Mouse (Mus musculus) lung, adult 2 months (tissue): ENCODE measurements around the gene Ndufb8. TPM values are rescaled to one million over a fixed set of nuclear protein-coding genes. Genes with fewer than 3 reads are reported as not detected.
A peak's percentile ranks its signal among the peaks of the same experiment; 100 is the strongest.

Experiments
- DNase-seq: peaks from one replicate; pipeline ENCODE4 v3.0.0; 2022
- H3K4me1 ChIP-seq: fragments of 200-500 bp; 2 replicates; pipeline ENCODE4 v1.6.1; 2011; ENCODE audit warnings: low read length; ENCODE audit not compliant: control insufficient read depth, insufficient read depth
- H3K4me3 ChIP-seq: fragments of 200-500 bp; replicated peaks from 2 replicates; pipeline ENCODE3; 2011; ENCODE audit warnings: low read depth, mild to moderate bottlenecking, control low read depth, low read length; ENCODE audit errors: extremely low read depth
- CTCF ChIP-seq: fragments of 200-500 bp; IDR thresholded peaks from 2 replicates; pipeline ENCODE4 v1.5.1; 2011; ENCODE audit warnings: mild to moderate bottlenecking, low read length, control low read depth; ENCODE audit not compliant: insufficient read depth
- POLR2A ChIP-seq: fragments of 200-500 bp; IDR thresholded peaks from 2 replicates; pipeline ENCODE4 v1.6.1; 2011; ENCODE audit warnings: low read depth, mild to moderate bottlenecking, control low read depth, low read length, borderline replicate concordance; ENCODE audit errors: extremely low read depth
- WGBS: fragments of 180-500 bp; shearing (Covaris S2); methylation state at CpG from one replicate; pipeline ENCODE4 v1.1.7; 2018; 5-methylcytosine and 5-hydroxymethylcytosine counted together
- polyA plus RNA-seq: library from polyadenylated mRNA; depleted of rRNA; stranded (reverse); fragments of >200 nt; gene quantifications from 2 replicates; pipeline ENCODE4 v1.2.3, GENCODE M21; 2012

Gene Ndufb8
- polyA plus RNA-seq, 1 experiment = 363 TPM

DNA sequence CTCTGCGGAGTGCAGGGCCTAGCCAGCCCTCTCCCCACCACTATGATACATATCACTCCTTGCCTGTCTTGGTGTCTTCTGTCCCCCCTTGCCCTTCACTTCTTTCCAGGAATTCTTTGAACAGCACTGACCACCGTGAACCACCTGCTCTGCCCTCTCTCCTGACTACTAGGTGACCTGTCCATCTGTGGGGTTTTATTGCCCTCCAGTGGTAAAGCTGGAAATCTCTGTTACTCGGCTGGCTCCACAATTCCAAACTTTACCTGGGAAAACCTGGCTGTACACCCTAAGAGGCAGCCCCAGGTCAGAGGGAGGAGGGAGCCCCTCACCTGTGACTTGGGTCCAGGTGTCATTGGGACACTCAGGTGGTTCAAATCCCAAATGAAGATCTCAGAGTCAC is 19.9 kb downstream of the Ndufb8 start:
- no peak overlapping the region for H3K4me3 ChIP-seq
- 38% methylated on average over 3 of the region's 3 CpGs for WGBS
- TF ChIP-seq CTCF (peak; percentile 37; the same call in 1 of the 2 replicates), POLR2A (no peak)
- no peaks in the 10 kb centered on the region for H3K4me1 ChIP-seq
- no peak for DNase-seq

DNA sequence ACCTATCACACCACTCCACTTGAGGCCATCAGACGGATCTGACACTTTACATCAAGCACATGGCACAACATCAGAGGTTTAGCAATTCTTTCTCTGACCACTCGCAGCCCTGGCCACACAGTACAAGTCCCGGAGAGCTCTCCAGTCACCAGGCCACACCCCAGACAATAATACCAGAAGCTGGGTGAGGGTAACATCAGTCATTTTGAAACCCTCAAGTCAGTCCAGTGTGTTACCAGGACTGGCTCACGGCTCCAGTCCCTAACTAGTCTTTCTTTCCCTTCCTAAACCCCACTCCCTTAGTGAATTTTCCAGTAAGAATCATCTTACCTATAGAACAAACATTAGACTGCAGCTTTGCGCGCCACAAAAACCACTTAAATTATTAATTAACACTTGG is 25.2 kb downstream of the Ndufb8 start:
- WGBS = 58% methylated on average over 6 of the region's 6 CpGs
- TF ChIP-seq POLR2A (no peak), CTCF (no peak)
- Histone ChIP-seq H3K4me3 (no peak overlapping the region), H3K4me1 (no peaks in the 10 kb centered on the region)
- no peak for DNase-seq

DNA sequence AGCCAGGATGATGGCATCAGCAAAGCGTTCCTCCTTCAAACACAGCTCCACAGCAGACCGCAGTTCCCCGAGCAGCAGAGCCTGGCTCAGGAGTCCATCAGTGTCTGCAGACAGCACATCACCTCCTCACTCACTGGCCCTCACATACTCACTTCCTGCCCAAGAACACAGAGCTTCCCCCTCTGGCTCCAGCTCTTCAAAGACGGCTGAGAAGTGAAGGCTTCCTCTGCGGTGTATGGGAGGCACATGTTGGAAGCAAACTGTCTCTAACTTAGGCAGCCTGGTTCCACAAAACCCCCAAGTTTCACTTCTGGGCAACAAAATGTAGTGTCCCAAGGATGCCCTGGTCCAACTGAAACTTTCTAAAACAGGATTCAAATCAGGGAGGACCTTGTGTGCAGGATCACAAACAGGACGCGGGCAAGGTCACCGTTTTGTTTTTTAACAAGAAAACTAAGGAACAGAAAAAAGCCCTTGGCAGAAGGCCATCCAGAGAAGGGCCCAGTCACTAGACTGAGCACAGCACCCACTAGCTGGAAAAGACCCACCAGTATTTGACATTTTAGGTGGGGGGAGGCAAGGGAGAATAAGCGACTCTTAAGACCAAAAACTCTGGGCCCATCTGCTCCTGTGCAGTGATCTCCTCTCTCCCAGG is 29.6 kb downstream of the Ndufb8 start:
- 52% methylated on average over 9 of the region's 9 CpGs for WGBS
- H3K4me3 ChIP-seq = no peak overlapping the region
- no peak for TF ChIP-seq CTCF
- TF ChIP-seq POLR2A = no peak

DNA sequence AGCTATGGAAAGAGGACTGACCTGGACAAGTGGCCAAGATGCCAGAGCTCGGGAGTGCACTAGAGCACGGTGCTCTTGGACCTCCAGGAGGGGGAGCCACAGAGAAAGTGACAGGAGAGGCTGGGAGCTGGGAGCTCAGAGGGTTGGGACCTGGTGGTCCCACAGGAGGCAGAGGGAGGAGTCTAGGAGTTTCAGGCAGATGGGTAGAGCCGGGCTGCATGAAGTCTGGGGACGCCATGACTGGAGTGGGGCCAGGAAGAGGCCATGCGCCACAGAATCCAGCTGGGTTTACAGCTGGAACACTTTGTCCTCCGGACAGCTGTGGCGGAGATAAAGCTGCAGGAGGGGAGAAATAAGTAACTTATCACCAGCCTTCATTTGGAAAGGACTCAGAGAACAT is 36.1 kb downstream of the Ndufb8 start:
- 40% methylated on average over 7 of the region's 7 CpGs for WGBS
- Histone ChIP-seq H3K4me1 (no peaks in the 10 kb centered on the region), H3K4me3 (no peak overlapping the region)
- peak; percentile 18 for DNase-seq
- TF ChIP-seq POLR2A (no peak), CTCF (peak; percentile 3; the same call in 1 of the 2 replicates)

More for the DNA sequence above, 29.6 kb downstream of the Ndufb8 start:
- no peak for DNase-seq
- no peaks in the 10 kb centered on the region for H3K4me1 ChIP-seq

DNA sequence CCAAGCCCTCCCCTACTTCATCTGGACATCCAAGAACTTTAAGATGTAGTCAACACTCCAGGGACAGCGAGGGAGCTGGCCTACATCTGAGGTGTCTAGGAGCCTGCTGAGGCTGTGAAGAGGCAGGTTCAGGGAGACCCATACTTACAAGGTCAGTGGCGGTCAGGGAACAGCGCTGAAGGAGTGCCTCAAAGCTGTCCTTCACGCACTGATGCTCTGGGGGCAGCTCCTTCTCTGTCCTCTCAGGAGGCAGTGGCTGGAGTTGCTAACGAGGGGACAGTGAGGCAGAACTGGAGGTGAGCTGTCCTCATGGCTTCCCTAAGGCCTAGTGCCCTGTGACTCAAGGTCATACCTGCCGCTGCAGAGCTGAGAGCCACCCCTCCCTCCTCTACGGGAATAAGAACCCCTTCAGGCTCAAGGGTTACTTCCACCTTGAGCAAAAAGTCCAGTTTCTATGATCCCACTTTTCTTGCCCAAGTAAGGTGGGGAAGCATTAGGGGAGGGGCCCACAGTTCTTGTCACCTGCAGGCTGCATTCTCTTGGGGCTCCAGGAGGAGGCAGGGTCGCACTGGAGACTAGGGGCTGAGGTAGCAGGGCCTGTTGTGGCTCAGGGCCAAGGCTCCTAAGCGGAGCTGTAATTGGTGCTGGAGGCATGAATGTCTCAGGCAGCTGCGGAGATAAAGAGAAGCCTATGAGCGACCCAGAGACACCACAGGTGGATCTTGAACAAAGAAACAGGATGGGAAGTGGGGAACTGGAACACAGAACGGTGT is 37.1 kb downstream of the Ndufb8 start:
- WGBS = 67% methylated on average over 12 of the region's 12 CpGs

DNA sequence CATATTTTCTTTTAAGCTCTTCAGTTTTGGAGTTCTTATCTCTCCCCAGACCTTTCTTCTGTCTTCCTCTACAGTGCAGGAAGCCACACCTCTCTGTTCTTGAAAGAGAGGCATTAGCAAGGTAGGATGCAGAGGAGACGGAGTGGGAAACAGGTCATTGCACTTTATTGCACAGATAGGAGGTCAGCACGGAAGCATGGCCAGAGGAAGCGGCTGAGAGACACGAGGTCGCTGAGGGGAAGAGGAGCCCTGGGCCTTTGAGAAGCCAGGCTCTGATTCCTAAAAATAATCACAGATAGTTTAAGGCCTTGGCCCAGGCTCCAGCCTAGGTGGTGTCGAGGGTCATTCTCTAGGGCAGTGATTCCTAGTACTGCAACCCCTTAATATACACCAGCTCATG is 39.5 kb downstream of the Ndufb8 start:
- no peak overlapping the region for H3K4me3 ChIP-seq
- 68% methylated on average over 6 of the region's 6 CpGs for WGBS
- no peak for TF ChIP-seq CTCF
- no peak for TF ChIP-seq POLR2A
- H3K4me1 ChIP-seq = peaks cover 2% of the 10 kb centered on the region; the same call in 1 of the 2 replicates
- DNase-seq = no peak

More for the DNA sequence above, 37.1 kb downstream of the Ndufb8 start:
- Histone ChIP-seq H3K4me1 (no peaks in the 10 kb centered on the region), H3K4me3 (no peak overlapping the region)
- TF ChIP-seq POLR2A (no peak), CTCF (no peak)
- DNase-seq = no peak

DNA sequence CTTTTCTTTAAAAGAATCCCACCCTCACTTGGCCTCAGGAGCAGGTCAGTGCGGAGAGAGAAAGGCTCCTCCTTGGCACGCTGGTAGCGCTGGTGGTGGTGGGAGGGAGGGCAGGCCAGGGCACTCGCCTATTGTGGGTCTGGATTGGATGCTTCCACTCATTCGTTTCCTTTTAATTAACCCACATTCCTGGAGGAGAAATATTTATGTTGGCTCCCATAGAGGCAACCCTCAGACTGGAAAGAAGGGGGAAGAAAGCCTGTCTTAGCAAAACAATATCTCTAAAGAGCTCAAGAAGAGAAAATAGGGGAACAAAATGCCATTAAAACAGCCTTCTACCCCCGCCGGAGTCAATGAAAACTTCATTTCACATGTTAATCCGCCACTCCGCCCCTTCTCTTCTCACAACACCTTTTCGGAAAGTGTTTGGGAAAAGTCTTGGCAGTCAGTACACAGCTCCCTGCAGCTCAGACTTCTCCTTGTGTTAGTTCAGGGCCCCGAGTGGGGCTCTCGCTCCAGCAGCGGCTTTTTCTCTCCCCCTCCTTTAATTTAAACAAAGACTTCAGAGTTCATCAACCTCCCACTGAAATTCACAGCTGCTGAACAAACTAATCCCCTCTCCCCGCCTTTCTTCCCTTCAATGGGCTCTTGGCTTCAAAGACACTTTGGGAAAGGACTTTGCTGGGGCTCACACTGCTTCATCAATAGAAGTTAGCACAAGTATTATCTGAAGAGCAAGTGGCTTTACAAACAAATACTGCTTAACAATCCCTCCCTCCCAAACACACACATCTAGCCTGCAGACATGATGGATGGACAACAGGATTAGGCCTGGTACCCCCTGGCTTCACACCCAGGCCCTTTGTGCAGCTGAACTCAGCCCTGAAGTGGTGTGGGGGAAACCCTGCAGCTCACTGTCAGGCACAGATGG is 40.5 kb downstream of the Ndufb8 start:
- TF ChIP-seq CTCF = no peak
- no peak for TF ChIP-seq POLR2A
- Histone ChIP-seq H3K4me1 (peaks cover 2% of the 10 kb centered on the region; the same call in 1 of the 2 replicates), H3K4me3 (no peak overlapping the region)
- DNase-seq = no peak
- WGBS = 33% methylated on average over 14 of the region's 14 CpGs

DNA sequence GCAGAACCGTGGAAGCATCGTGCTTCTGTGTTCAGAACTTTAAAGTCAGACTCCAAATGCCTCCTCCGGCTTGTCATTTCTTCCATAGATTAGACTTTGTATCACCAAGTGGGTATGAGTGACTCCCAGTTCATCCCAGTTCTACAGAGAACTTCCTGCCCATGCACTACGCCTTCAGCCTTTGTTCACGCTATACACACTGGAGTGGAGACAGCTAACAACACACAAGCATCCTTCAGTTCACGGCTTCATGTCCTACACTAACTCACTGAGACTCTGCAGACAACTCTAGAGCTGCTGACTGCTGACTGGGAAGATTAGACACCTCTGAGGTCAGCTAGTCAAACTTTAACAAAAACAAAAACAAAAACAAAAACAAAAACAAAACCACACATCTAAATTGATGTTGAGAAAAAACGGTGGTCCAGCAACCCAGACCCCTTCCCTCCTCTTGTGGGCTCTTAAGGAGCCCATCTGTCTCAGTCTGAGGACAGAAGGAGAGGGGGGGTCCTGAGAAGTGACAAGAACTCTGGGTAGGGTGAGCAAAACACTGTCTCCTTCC is 41.2 kb downstream of the Ndufb8 start:
- no peak for DNase-seq
- Histone ChIP-seq H3K4me3 (no peak overlapping the region), H3K4me1 (peaks cover 2% of the 10 kb centered on the region; the same call in 1 of the 2 replicates)
- no peak for TF ChIP-seq CTCF
- TF ChIP-seq POLR2A = no peak
- WGBS = 43% methylated on average over 7 of the region's 7 CpGs
